Mouse (Mus musculus) naive thymus-derived CD4-positive, alpha-beta T cell, adult 2 months (primary cell): ENCODE results near the gene Clcn3.
A peak's percentile ranks its signal among the peaks of the same experiment; 100 is the strongest.

Source experiments
- DNase-seq: peaks from one replicate; pipeline ENCODE4 v3.0.0-alpha.2; 2011; ENCODE audit warnings: low read depth

Gene Clcn3

DNA sequence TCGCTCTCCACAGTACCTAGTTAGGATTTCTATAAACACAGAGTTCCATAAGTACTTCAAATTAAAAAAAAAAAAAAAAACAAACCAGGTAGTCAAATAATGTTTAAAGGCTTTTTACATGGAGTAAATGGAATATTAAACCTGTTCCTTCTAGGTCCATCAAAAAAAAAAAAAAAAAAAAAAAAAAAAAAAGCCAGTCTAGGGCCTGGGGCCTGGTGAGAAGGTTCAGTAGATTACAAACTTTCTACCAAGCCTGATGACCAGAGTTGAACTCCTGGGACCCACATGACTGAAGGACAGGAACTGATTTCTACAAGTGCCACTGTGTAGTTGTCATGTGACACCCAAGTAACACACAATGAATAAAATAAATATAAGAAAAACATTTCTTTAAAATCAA, 31.3 kb downstream of the Clcn3 start:
- DNase-seq: no peak

DNA sequence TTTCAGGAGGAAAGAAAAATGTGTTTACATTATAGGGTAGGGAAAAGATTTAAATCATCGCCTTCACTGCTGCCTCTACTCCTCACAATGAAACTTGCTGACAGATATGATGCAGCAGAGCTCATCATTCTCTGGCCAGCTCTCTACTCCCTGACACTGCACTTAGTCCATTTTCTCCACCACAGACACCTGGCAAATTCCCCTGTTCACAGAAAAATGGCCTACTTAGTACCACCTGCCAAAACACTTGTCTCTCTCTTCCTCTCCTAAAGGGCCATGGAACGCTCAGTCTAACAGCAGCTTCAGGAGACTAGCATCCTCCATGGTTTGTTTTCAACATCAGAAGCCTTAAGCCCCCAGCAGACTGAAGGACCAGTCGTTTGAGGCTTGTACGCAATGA, 31.8 kb downstream of the Clcn3 start:
- DNase-seq: no peak

GRCm38 (mm10) chr8:60949859-60950258, 33.2 kb downstream of the Clcn3 start:
- no peak for DNase-seq

DNA sequence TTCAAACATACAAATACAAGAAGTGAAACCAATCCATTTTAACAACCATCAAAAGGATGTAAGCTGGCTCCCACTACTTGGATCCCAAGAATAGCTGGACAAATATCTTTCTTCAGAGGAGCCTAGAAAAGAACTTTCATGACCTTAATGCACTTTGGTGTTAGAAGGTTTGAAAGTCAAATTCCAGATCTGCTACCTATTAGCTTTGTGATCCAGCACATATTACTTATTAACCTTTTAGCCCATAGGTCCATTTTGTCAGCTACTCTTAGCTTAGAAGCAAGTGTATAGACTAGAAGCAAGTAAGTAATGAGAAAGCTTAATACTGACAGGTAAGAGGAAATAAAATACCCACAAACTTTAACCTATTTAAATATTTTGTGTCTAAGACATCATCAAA, 35.6 kb downstream of the Clcn3 start:
- DNase-seq: no peak

GRCm38 (mm10) chr8:60942867-60943266, 40.2 kb downstream of the Clcn3 start:
- DNase-seq: peak; percentile 22

DNA sequence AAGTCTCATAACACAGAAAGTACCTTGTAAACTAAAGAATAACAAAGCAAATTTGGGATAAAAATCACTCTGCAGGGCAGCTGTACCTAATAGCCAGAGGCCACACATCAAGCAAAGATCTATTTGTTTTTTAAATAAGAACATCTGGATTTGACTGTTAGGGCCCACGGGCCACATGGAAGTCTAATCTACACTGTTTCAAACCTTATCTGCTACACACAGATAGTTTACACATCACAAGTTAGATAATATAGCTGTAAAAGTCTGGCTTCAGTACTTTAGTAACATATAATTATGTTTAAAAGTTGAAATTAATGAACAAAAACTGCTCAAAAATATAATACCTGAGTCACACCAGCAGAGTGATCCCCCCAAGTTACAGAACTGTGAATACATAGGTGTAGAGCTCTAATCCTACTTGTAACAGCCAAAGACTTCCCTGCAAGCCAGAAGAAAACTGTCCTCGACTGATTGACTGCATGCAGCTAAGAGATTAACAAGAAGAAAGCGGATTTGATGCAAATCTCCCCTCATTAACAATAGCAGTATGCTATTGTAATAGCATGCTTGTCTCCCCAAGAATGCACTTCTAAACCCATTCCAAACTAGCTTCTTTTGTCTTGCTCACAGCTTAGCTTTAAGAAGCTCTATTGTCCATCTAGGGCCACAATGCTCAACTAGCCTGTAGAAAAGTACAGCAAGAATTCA, 44.2 kb downstream of the Clcn3 start:
- DNase-seq: no peak

DNA sequence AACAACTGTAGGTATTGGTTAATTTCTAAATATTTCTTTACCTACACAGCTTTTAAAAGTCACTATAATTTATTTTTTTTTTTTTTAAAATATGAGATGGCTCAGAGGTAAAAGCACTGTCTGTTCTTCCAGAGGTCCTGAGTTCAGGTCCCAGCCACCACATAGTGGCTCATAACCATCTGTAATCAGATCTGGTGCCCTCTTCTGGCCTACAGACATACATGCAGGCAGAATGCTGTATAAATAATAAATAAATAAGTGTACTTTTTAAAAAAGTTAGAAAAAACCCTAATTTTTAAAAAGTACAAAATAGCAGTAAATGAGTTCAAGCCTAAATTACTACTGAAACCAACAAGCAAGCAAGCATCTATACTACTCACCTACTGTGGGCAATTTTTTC, 49.5 kb downstream of the Clcn3 start:
- DNase-seq: no peak

DNA sequence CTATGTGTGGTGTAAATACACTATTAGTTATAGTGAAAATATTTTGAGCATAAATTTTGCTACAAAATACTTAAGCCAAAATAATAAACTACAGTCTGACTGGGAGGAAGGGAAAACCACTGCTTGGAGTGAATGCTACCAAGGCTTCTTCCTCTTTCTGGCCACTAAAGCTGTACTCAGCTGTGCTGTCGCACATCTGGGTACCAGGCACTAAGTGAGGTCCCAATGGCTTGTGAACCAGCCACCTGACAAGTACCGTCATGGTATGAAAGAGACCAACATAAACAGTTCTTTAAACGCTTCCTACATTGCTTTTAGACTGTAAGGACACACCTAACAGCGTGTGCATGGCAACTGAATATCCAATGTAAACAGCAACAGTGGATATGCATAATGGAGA, 62.9 kb downstream of the Clcn3 start:
- DNase-seq: no peak

DNA sequence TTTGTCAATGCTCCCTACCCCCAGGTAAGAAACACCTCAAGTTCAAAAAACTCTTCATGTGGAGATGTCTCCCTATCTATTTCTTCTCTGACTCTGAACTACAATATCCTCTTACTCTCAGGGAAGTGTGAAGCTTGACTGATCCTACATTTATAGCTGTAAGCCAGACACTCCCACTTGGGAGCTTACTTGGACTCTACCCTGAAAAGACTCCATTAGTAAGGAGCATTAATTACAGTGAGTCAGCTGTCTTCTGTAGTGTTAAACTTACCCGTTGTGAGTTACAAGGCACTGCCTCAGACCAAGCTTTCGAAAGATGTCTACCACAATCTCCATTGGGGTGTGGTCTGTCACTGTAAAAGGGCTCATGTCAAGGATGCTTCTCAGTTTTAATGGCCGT, 64.0 kb downstream of the Clcn3 start:
- no peak for DNase-seq

- no peak for DNase-seq
These were observed 70.5 kb downstream of the Clcn3 start for GRCm38 (mm10) chr8:60912554-60912953.

- DNase-seq: no peak
These were observed 71.0 kb downstream of the Clcn3 start for GRCm38 (mm10) chr8:60912081-60912480.

GRCm38 (mm10) chr8:60900147-60900546, 83.0 kb downstream of the Clcn3 start:
- DNase-seq: no peak

DNA sequence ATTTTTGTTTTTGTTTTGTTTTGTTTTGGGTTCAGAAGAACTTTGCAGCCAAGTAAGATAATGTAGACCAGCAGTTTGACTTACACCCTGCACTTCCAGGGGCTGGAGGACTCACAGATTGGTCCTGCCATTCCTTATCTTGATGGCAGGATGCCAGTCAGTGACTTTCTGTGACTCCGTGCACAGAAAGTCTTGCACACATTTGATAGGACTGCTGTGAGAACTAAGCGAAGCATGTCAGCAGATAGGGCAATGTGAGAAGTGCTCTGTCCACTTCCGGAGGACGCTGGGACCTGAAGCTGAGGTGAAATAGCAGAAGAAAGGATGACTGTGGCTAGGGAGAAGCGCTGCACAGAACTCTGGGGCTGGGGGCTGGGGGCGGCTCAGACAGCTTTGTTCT, 87.2 kb downstream of the Clcn3 start:
- DNase-seq: no peak

DNA sequence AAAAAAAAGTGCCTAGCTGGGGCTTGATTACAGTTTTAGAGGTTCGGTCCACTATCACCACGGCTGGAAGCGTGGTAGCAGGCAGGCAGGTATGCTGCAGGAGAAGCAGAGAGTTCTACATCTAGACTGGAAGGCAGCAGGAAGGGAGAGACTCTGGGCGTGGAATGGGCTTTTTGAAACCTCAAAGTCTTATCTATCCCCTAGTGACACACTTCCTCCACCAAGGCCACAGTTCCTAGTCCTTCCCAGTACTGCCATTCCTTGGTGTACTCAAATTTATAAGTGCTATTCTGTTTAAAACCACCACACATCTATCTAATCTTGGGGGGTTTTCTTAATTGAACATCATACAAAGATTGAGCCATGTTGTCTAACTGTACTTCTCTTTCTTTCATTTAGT, 91.3 kb downstream of the Clcn3 start:
- DNase-seq: no peak

GRCm38 (mm10) chr8:60890520-60890874, 92.6 kb downstream of the Clcn3 start:
- DNase-seq: no peak

GRCm38 (mm10) chr8:60889843-60890519, 93.1 kb downstream of the Clcn3 start, which contains the start of gene Hpf1:
Hpf1 (plus strand) TSS chr8:60890418.
- DNase-seq: peak; percentile 100

- DNase-seq: peak; percentile 16
These were observed 93.8 kb downstream of the Clcn3 start for GRCm38 (mm10) chr8:60889131-60889842.

GRCm38 (mm10) chr8:60886736-60887135, 96.4 kb downstream of the Clcn3 start:
- no peak for DNase-seq

GRCm38 (mm10) chr8:60883419-60884137, 99.5 kb downstream of the Clcn3 start:
- DNase-seq: no peak

- no peak for DNase-seq
These were observed 104.5 kb downstream of the Clcn3 start for GRCm38 (mm10) chr8:60878617-60879016.

GRCm38 (mm10) chr8:60870231-60871193, 112.6 kb downstream of the Clcn3 start:
- no peak for DNase-seq
